Mouse (Mus musculus) telencephalon, adult 2 months (tissue): ENCODE results near the gene Gramd1b.

ENCODE experiments used
- DNase-seq: peaks from one replicate; pipeline ENCODE4 v3.0.0-alpha.2; 2011; ENCODE audit warnings: low read depth, low spot score

Gramd1b gene

DNA sequence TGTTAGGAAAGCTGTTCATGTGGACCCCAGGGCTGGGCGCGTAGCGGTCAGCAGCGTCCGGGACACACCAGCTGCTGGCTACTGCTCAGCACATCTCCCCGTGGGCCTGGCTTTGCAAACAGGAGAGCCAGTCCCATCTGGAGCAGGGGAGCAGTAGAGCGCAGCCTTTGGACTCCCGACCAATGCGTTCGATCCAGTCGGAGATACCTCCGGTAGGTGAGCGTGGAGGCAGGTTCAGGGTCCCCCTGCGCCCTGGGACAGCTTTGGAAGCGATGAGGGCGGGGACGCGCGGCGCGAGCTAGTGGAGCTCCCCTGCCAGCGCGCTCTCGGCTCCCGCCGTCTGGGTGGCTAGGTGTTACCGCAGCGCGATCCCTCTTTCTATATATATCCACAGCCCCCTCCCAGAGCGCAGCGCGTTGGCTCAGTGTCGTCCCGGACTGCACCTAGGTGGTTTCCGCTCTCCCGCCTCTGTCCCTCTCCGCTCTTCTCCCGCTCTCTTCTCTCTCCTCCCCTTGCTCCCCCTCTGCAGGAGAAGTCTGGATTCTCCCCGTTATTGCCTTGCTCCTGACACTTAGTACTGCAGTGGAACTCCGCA, at the start of gene Gramd1b:
Gene Gramd1b (minus strand): TSS at position 357 of the 595 bp plus-strand sequence.
- no peak for DNase-seq

DNA sequence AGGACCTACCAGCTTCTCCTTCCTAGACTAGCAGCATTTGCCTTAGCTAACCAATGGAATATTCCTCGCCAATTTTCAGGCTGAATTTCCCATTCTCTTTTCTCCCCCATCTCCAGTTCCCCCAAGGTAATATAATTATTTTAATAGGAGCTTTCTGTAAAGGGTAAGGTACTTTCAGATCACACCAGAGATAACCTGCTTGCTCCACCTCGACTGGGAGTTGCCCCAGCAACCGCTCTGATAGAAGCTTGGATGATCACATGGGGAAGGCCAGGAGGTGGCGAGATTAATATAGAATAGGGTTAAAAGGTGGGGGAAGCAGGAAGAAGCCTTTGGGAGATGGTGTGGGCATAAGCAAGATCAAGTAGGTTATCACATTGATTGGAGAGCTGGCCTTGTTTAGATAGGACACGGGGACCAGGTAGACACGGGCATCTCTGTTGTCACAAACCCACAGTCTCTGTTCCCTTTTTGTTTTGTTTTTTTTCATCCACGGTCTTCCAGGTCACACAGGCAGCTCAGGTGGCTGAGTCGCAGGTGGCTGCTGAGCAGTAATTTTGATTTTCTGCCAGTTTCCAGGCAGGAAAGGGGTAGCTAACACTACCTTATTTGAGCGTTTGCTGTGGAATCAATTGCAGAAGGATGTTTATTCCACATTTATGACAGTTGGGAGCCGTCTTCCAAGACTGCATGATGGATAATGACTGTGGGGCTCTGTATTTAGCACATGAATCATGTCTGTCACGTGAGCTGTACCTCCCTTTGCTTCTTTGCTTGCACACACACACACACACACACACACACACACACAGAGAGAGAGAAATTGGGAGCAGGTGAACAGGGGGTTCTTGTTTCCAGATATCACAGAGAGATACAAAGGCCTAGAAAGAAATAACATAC, 47.8 kb upstream of the Gramd1b start:
- DNase-seq, result no peak

DNA sequence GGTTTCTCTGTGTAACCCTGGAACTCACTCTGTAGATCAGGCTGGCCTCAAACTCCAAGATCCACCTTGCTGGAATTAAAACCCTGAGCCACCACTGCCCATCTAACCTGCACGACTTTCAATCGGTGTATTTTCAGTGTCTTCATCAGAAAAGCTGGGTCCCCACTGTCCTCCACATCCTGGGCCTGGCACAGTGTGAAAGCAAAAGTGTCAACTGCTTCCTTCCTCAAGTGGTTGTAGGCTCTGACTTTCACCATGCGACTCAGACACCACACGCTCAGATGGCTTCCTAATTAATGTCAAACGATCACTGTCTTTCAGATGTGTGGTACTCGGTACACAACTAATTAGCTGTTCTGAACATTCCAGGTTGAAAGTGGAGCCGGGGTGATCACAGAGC, 45.9 kb upstream of the Gramd1b start:
- no peak for DNase-seq

DNA sequence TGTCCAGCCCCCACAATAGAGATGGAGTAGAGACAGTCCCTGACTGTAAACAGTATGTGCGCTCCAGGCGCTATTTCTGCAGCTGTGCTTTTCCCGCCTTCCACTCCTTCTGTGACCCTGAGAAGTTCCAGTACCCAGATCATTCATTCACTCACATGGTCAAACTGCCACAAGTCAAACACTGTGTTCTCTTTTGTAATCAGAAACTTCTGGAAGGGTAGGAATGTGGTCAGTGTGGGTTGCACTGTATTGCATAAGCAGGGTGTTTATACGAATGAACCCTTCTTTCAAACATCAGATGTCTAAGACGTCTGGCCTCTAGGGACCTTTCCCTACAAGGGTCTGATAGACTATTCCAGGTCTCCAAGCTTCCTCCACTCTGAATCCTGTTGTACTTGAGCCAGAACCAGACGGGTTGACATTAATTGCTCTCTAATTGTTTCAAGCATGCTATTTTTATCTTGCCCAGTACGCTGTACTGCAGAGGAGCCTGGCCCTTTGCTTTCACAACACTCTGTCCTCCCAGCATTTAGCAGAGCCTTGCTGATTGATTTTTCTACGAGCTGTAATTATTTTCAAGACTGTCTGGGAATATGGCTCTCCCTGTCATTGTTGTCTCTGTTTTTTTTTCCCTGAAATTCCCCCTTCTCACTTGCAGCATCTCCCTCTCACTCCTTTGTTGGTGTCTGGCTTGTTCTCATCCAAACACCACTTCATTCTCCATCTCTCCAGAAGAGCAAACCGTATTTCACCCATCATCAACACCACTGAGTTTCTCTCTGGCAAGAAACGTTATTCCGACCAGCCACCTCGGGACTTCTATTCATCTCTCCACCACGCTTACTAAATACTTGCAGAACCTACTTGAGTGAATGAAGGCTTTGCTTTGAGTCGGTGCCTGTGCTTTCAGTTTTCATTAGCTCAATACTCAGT, 44.1 kb upstream of the Gramd1b start:
- no peak for DNase-seq

DNA sequence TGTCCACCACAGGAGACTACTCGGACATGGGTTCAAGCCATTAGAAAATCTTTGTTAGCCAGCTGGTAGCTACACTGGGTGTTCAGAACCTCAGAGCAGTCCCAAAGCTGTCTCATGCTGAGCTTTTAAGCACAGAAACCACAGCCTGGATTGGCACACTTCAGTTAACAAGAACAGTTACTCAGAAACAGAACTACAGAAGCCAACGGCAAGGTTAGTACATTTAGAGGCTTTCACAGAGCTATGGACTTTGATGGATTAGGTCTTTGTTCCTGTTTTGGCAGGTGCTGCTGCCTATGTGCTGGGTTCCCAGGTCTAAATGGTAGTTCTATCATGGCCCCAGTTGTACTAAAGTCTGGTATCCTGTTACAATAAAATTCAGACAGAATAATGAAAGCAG, 40.1 kb upstream of the Gramd1b start:
- no peak for DNase-seq

DNA sequence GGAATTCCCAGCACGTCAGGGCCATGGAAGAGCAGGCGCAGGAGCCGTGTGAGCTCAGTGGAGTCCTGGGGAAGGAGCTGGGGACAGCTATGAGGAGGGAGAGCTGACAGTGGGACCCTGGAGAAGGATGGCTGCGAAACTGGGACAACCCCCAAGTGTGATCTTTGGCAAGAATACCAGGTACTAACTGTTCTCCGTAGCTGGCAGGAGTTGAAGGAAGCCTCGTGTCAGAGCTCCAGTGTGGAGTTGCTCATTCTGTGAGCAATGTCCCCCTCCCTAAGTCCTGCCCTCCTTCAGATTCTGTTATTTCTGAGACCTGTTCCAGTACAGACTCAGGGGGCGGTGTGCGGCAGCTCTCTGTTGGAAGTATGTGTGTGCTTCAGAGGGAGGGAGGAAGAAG, 36.9 kb upstream of the Gramd1b start:
- DNase-seq, result peak; percentile 75

DNA sequence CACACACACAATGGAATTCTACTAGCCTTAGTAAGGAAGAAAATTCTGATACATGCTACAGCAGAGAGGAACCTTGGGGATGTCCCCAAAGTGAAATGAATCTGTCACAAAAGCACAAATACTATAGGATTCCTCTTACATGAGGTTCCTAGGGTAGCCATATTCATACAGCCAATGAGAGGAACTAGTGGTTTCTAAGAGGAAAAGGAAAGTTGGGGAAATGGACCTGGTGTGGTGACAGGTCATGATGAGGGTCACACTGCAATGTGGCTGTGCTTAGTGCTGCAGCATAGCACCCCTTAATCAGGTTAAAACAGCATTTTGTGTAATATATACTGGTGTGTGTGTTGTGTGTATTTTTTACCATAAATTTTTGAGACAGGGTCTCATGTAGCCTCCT, 32.6 kb upstream of the Gramd1b start:
- DNase-seq, result no peak

DNA sequence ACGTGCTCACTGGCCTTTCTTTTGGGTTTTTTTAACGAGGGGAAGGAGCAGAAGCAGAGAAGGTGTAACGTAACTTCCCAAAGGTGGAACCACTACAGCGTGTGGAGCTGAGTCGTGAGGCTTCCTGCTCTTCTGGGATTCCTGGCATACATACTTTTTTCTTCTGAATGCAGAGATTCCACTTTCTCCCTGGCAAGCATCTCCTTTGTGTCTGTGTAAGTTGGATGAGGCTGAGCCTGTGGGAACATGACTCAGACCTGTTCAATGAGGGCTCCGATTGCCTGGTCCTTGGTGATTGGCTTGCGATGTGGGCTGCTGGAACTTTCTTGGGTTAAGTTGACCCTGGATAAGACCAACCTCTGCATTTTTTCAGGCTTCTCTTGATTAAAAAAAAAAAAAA, 28.5 kb upstream of the Gramd1b start:
- no peak for DNase-seq

DNA sequence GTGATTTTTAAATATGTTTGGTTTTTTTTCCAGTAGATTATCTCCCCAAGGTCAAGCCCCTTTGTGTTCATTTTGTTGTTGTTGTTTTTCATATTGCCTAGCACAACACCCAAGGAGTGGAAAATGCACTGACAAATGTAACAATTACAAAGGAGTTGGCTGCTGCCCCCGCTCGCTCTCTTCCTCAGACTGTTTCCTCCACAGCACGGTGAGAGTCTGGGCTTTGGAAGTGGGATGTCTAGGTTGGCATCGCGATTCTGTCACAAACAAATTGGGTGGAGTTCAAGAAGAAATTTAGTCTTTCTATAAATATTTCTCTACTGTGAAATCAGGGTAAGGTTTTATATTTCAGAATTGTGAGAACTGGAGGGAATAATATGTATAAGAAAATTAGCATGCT, 26.6 kb upstream of the Gramd1b start:
- DNase-seq, result no peak

DNA sequence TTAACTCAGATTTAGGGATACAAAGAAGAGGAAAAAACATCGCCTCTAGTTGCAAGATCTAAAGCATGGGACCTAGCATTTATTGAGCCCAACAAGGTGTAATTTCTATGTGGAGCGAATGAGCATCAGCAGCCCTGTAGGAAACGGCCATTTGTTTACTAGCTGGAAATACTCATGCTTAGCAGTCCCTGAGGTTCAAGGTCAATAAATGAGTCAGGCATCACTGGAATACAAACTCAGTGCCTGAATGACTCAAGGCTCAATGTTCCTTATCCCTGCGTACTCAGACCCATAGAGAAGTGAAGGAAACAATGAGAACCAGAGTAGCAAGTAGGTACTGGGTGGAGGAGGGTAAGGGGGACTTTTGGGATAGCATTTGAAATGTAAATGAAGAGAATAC, 25.2 kb upstream of the Gramd1b start:
- no peak for DNase-seq

DNA sequence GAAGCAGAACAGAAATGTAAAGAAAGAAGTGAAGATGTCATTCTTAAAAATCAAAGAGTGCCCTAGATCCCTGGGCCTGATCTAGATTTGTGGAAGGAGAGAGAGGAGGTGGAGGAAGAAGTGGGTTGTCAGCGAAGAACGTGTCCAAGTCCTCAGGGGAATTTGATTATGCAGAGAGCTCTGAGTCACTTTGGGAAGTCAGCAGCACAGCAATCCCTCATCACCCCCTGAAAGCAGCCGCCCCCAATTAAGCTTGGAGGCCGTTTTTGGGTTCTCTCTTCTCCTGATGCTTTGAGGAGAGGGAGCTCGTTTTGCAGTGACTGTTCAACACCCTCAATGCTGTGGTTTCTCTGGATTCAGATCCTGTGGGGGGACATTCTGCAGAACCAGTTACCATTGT, 24.1 kb upstream of the Gramd1b start:
- peak; percentile 75 for DNase-seq

DNA sequence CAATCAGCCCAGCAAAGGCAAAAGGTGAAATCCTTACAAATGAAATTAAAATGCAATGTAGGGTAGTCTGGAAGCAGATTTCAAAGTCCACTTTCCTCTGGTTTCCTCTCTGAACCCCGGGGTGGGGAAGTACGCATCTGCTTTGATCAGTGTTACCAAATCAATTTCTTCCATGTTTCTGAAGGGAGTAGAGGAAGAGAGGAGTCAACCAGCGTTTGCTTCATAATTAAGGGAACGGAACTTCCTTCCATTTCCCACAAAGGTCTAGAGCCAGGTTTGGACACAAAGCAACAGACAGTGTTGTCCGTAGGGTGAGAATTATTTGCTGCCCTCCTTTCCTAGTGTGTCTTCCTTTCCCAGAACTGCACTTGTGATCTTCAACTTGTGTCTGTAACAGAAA, 16.7 kb upstream of the Gramd1b start:
- no peak for DNase-seq

DNA sequence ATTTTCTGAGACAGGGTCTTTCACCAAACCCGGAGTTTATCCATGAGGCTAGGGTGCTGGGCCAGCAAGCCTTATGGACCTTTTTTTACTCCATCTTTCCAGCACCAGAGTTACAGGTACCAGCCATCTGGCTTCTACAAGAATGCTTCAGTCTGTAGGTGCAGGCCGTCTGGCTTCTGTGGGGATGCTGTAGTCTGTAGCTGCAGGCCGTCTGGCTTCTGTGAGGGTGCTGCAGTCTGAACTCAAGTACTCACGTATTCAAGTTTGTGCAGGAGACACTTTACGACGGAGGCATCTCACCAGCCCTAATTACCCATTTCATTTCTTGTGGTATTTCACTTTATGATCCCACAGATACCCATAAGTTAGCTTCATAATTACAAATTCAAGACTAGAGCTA, 14.0 kb upstream of the Gramd1b start:
- no peak for DNase-seq

DNA sequence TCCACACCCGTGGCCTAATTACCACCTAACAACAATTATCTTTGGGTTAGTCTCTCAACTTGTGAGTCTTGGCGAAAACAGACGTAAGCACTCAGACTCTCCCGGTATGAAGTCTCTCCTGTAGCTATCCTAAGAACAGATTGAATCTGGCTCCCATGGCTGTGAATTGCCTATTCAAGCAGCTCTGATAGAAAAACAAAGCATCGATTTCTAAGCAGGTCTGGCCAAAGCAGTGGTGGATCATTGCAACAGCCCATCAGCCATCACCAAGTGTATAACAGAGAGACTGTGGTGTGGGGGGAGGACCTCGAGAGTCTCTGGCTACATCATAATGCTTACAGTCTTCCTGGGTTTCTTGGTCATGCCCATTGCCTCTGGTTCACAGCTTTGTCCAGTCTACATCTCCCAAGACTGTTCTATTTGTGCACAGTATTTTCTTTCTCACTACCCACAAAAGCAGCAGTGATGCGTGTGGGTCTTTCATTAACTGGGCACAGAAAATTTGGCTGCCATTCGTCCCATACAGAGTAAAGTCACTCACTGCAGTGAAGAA, 8.5 kb upstream of the Gramd1b start:
- DNase-seq, result no peak

DNA sequence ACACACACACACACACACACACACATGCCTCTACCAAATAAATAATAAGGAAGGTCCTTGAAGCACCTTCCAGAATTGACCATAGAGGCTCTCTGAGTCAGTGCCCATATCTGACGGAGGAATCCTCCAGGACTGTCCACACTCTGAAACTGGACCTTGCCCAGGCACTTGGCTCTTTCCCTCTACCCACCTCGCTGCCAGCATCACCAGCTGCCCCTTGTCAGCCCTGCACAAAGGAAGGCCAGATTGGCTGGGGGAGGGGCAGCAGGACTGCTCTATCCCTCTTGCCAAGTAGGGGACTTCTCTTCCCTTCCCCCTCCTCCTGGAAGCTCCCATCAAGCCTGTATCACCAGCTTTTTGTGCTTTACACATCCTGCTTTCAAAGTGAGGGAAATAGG, 6.5 kb upstream of the Gramd1b start:
- no peak for DNase-seq

DNA sequence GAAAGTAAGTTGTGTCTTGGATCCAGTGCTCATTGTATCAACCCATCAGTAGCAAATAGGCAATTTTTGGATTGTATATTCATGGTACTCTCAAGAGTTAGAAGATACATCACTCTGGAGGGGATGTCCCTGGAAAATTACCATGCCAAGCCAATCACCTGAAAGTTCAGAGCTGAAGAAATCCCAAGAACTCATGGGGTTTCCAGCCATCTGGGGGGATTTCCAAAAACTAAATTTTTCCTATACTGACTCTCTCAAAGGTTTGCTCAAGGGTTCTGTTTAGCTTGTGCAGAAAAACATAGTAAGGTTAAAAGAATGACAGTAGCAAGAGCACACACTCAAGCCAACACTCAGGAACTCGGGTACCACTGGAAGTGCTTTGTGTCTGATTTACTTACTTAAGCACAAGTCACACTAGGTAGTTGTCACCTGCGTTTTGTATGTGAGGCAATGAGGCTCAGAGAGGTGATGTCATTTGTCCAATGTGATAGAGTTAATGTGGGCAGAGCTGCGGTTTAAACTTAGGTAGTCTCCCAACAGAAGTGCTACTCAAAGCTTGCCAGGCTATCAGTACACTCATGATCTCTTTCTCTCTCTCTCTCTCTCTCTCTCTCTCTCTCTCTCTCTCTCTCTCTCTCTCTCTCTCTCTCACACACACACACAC, 6.0 kb upstream of the Gramd1b start:
- no peak for DNase-seq

DNA sequence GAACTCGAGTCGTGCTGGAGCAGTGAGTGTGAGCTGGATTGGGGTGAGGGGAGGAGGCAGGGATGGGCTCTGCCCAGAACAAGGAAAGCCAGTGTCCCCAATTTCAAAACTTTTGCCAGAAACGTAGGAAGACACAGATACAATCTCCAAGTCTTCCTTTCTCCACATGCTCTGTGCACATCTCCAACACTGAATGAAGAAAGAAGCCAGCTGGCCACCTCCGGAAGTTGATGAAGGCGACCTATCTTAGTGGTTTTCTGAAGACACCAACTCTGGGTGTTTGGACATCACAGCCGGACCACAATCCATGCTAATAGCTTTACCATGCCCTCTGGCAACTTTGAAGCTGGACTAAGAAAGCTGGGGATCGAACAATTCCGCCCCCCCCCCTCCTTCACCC, 647 bp downstream of the Gramd1b start:
- no peak for DNase-seq

DNA sequence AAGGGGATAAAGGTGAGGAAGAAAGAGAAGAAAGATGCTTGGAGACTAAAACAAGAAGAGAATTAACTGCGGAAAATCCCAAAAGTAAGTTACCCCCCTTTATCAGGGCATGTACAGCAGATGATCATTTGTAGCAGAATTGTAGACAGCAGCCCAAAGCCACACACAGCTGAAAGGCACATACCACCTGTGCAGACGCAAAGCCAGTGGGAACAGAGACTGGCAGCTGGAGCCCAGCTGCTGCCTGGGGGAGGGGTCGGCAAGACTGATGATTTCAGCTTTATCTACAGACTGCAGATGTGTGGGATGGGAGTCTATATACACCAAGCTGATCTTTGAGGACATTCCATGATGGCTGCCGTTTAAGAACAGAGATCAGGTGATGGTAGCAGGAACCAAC, 2.5 kb downstream of the Gramd1b start:
- DNase-seq, result no peak

DNA sequence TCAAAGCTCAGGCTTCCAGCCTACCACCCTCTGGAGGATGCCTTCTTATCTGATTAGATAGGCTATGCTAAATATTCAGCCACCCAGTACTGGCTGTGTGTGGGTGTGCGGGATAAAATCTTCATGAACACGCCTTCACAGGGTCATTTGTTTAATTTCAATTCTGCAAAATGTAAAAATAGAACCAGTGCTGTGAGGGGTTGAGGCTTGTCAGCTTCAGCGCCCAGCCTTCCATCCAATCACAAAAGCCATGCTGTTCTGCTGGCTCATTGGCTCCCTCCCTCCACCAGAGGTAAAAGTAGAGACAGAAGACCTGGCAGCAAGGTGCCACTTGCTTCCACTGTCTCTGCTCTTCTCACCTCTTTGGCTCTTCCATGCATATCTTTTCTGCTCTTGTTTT, 4.3 kb downstream of the Gramd1b start:
- no peak for DNase-seq

DNA sequence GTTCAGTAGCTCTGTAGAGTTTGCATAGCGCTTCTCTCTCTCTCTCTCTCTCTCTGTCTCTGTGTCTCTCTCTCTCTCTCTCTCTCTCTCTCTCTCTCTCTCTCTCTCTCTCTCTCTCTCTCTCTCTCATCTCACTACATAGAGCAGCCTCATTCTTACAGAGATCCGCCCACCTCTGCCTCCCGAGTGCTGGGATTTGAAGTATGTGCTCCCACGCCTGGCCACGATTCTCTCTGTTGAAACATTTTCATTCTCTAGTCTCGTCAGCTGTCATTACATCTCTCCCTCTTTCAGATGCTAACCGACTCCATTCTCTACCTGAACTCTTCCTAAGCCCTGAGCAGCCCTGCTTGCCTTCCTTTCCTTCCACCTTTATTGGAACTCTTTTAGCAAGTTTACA, 9.0 kb downstream of the Gramd1b start:
- peak; percentile 81 for DNase-seq

DNA sequence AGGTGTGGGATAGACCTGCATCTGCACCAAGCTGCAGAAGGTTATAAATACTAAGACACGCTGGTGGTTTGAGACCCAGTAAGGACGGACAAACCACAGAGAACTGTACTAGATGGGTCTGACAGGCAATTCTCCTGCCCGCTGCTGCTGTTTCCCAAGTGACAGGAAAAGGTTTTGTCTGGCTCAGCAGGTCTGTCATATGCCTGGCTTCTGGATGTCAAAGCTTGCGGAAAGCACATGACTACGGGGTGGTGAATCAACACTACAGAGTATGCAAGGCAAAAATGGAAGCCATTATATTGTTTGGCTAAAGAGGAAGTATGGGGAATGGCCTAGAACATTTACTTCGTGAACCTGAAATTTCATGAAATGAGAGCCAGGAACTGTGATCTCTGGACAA, 10.1 kb downstream of the Gramd1b start:
- no peak for DNase-seq
